Mouse (Mus musculus) cortical plate, adult 2 months (tissue): Measurements from ENCODE around the gene Tspan18. TPM values are rescaled to one million over a fixed set of nuclear protein-coding genes. Genes with fewer than 3 reads are reported as not detected.

Experiments
- H3K27ac ChIP-seq: fragments of 200-500 bp; 2 replicates; pipeline ENCODE4 v1.5.1; 2012; ENCODE audit warnings: low read length, control low read depth, inconsistent platforms; ENCODE audit not compliant: insufficient read depth
- H3K4me1 ChIP-seq: fragments of 200-500 bp; 2 replicates; pipeline ENCODE4 v1.6.1; 2011; ENCODE audit warnings: low read length; ENCODE audit not compliant: control insufficient read depth, insufficient read depth
- H3K4me3 ChIP-seq: fragments of 200-500 bp; 2 replicates; pipeline ENCODE4 v1.5.1; 2011; ENCODE audit warnings: mild to moderate bottlenecking, low read length, control low read depth; ENCODE audit not compliant: insufficient read depth
- CTCF ChIP-seq: fragments of 200-500 bp; IDR thresholded peaks from 2 replicates; pipeline ENCODE4 v1.5.1; 2011; ENCODE audit warnings: mild to moderate bottlenecking, control low read depth, low read length; ENCODE audit not compliant: insufficient read depth; ENCODE audit errors: extremely low read depth
- POLR2A ChIP-seq: fragments of 200-500 bp; IDR thresholded peaks from 2 replicates; pipeline ENCODE4 v1.6.1; 2011; ENCODE audit warnings: mild to moderate bottlenecking, low read length, control low read depth; ENCODE audit not compliant: insufficient read depth; ENCODE audit errors: extremely low read depth
- polyA plus RNA-seq: library from polyadenylated mRNA; depleted of rRNA; stranded (reverse); fragments of >200 nt; gene quantifications from 2 replicates; pipeline ENCODE4 v1.2.3, GENCODE M21; 2012

Gene Tspan18
- polyA plus RNA-seq, 1 experiment: 1.7 TPM

DNA sequence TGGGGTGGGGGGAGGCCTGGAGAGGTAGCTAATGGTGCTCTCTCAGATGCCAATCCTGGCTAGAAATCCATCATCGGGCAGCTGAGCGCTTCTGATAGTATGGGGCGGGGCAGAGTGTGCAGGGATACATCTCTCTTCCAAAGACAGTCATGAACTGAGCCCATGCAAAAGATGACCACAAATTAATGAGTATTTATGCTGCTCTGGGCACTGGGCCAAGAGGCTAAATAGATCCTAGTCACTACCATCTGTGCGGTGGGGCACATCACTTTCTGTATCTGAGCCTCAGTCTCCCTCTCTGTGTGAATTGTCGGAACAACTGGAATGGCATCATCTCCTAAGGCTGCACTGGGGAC lies 163.5 kb downstream of the Tspan18 start:
- TF ChIP-seq CTCF (no peak), POLR2A (no peak)

DNA sequence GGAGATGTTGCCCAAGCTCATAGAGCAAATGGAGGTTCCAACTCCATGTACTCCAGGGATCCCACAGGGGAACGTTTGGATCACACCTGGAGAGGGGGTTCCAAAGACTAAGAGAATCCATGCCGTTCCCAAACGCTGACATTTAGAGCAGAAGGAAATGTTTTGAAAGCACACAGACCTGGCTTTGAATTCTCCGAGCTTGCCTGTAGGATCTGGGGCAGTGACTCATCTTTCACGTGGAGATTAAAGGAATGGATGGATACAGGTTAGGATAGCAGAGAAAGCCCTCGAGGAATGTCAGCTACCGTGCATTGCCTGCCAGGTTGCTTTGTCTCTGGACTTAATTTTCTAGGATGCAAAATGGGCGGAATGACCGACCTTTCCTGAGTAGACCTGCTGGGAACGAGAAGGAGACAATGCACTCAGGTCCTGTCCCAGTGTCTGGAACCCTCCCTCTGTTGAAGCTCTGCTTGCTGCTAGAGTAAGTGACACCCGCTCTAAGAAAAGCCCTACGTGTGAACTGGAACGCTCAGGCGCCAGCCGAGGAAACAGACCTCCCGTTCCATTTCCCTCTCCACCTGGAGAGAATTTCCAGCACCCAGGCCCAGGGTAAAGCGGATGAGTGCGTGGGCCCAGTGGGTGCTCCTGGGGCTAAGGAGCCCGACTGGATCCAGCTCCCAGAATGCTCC lies 164.0 kb downstream of the Tspan18 start:
- no peak overlapping the region for H3K4me3 ChIP-seq
- TF ChIP-seq CTCF: no peak
- TF ChIP-seq POLR2A: no peak
- H3K27ac ChIP-seq: no peak overlapping the region
- 0 out of 2 replicates have a peak, but pooled peaks cover 3% of the 10 kb centered on the region for H3K4me1 ChIP-seq

More for the DNA sequence above, 163.5 kb downstream of the Tspan18 start:
- Histone ChIP-seq H3K4me3 (no peak overlapping the region), H3K27ac (no peak overlapping the region), H3K4me1 (0 out of 2 replicates have a peak, but pooled peaks cover 3% of the 10 kb centered on the region)

DNA sequence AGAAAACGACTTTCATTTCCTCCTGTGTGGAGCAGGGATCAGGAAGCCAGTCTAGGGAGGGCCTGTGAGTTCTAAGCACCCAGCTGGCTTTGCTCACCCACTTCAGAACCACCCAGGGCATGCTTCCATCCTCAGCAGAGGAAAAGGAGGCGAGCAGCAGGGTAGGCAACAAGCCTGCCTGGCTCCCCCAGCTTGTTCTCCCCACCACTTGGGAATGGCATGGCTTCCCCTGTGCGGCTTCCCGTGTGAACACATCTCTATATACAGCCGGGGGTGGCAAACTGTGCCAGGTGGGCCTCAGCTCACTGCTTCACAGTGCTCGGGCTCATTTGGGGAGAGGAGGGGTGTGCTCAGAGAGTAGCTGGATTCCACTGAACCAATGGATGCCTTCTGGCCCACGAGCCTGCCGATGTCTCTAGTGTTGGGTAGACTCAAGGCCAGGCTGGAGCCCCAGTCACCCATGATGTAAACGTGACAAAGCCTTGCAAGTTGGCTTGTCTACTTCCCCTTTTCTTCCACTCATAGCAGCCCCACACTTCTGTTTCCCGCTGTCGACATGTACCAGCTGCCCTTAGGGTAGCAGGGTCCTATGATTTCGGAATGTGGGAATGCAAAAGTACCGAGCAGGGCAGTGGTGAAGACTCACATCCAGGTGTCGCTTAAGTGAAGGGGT lies 167.4 kb downstream of the Tspan18 start:
- no peak overlapping the region for H3K27ac ChIP-seq
- TF ChIP-seq POLR2A (no peak), CTCF (no peak)
- H3K4me3 ChIP-seq: no peak overlapping the region
- peaks cover 3% of the 10 kb centered on the region; the same call in 1 of the 2 replicates for H3K4me1 ChIP-seq

DNA sequence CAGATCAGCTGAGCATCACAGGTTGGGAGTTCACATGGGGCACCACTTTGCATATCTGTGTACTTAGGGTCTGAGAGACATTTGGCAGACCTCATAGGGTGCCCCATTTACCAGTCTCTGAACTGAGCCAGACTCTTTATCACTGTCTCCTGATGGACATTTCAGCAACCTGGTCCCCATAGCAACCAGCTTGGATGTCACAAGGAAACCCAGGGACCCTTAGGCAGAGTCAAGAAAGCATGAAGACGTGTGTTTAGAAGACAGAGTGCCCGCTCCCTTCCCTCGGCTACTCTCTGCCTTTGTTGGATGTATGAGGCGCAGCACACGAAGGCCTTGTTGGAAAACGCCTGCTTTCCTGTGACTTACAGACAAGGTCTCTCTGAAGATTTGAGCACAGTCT lies 168.0 kb downstream of the Tspan18 start:
- Histone ChIP-seq H3K4me1 (peaks cover 3% of the 10 kb centered on the region; the same call in 1 of the 2 replicates), H3K4me3 (no peak overlapping the region), H3K27ac (no peak overlapping the region)
- TF ChIP-seq CTCF (no peak), POLR2A (no peak)

DNA sequence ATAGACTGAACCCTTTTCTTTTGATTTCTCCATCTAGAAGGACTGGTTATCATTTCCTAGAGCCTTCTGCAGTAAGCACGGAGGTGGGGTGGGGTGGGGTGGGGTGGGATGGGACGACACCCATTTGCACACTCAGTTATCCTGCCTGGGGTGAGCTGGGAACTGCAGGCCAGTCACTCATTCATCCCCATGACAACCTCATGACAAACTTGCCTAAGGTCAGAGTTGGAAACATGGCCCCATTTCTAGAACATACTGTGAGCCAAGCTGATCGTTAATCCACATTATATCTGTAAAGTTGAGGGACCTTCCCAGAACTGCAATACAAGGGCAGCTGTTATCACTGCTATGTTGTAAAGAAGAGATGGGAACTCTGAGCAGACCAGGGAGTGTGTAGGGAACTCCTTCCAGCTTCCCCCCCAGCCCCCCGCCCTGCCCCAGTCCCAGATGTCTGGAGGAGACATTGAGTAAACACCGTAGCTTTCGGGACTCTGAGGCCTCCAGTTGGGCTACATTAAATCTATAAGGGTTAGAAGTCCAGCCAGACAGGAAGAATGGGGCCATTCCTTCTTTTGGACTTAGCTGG lies 170.5 kb downstream of the Tspan18 start:
- Histone ChIP-seq H3K4me1 (peaks cover 3% of the 10 kb centered on the region; the same call in 1 of the 2 replicates), H3K27ac (no peak overlapping the region), H3K4me3 (no peak overlapping the region)
- no peak for TF ChIP-seq CTCF
- TF ChIP-seq POLR2A: no peak

DNA sequence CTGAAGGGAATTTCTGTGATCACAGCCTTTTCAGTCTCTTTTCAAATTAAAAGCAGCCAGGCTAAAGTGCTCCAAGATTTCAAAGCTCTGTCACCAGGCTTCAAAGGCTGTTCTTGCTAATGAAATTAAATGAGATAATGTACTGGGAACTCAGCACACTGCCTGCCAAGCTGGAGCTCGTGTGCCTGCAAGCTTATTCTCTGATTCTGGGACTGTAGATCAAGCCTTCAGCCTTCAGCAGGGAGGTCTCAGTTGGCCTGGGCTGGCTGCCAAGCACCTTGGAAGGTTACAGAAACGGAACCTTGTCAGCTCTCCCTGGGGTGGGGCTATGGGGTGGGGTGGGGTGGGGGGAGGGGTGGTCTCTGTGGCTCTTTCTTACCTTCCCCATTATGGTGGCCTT lies 171.0 kb downstream of the Tspan18 start:
- TF ChIP-seq CTCF: no peak
- TF ChIP-seq POLR2A: no peak
- peaks cover 3% of the 10 kb centered on the region; the same call in 1 of the 2 replicates for H3K4me1 ChIP-seq
- no peak overlapping the region for H3K27ac ChIP-seq
- no peak overlapping the region for H3K4me3 ChIP-seq

DNA sequence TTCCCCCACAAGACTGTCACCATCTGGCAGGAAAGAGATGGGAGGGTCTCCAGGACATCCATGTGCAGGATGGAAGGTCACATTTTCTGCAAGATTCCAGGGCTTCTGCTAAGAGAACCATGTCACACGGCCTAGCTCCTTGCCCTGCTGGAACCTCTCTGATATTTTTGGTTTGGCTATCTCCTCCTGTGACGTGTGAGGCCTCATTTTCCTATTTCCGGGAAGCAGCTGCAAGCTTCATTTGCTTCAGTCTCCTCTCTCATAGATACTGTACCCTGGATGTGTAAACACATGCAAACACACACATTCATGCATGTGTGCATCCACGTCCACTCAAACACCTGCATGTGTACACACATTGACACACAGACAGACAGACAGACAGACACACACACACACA lies 171.5 kb downstream of the Tspan18 start:
- H3K4me1 ChIP-seq: peaks cover 3% of the 10 kb centered on the region; the same call in 1 of the 2 replicates
- no peak overlapping the region for H3K27ac ChIP-seq
- H3K4me3 ChIP-seq: no peak overlapping the region
- TF ChIP-seq CTCF: no peak
- TF ChIP-seq POLR2A: no peak

DNA sequence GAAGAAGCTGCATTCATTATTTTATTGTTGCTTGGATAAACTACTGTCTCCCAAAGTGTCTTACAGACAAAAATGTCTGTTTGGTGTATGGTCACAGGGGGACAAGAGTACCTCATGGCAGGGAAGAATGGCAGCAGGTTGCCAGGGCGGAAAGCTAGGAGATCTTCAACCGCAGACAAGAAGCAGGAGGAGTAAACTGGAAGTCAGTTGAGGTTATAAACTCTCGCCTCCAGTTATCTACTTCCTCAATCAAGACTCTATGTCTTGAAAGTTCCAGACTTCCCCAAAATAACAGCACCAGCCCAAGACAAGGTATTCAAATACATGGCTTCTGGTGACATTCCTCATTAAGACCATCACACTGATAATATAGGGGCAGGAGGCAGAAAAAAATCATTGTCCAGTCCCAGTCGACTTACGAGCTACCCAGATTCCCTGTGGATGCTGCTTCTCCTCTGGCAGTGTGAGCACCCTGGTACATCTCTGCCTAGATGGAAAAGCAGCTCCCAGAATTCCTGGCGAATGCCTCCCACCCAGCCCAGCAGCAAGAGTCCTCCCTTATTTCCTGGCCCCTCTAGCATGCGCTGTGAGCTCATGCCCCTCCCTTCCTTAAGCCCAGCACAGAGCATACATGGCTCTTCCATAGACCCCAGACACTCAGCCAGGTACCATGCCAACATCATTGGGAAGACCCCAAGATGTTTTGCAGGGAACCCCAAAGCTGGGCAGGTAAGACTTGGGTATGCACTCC lies 172.2 kb downstream of the Tspan18 start:
- Histone ChIP-seq H3K4me3 (no peak overlapping the region), H3K4me1 (peaks cover 3% of the 10 kb centered on the region; the same call in 1 of the 2 replicates), H3K27ac (no peak overlapping the region)
- TF ChIP-seq POLR2A: no peak
- TF ChIP-seq CTCF: no peak

DNA sequence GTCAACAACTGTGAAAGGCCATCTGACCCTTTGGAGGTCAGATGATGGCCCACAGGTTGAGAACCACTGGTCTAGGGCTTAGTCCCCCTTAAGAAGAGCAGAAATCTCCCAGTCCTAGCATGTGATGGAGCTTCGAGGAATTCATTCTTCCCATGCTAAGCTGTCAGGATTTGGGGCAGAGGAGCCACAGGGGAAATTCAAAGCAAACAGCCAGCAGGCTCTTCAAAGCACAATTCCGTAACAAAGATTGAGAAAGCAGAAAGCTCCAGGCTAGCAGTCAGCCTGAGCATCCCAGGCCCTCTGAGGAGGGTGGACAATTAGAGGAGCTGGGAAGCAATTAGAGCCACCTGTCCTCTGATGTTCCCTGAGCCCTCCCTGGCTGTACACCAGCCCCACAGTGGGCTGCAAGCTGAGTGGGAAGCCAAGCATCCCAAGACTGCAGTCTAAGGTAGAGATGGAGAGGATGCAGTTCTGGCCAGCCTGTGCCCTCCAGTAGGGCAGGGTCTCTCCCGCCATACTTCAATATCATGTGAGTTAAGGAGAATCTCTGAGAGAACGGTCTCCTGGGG lies 173.8 kb downstream of the Tspan18 start:
- Histone ChIP-seq H3K4me1 (no peaks in the 10 kb centered on the region; the same call in 1 of the 2 replicates), H3K27ac (no peak overlapping the region), H3K4me3 (no peak overlapping the region)
- TF ChIP-seq POLR2A (no peak), CTCF (no peak)
